Mouse (Mus musculus) limb, embryonic 14.5 days (tissue): ENCODE results near the gene Zc3h6. TPM values are rescaled to one million over a fixed set of nuclear protein-coding genes. Genes with fewer than 3 reads are reported as not detected.

ENCODE experiments used
- ATAC-seq: fragments of 200-750 bp; cut with Nextera tagmentation; 2 replicates; pipeline ENCODE4 v1.8.0; 2017; ENCODE audit warnings: low read depth, moderate number of reproducible peaks, moderate TSS enrichment; ENCODE audit not compliant: low FRiP score
- DNase-seq: peaks from one replicate; pipeline ENCODE4 v3.0.0-alpha.2; 2015; ENCODE audit warnings: low spot score
- H3K27ac ChIP-seq: fragments of 300-500 bp; sonication (generic); replicated peaks from 2 replicates; pipeline ENCODE4 v1.5.1; 2014; ENCODE audit warnings: low read depth, mild to moderate bottlenecking, low read length, moderate library complexity, mixed read lengths
- H3K27me3 ChIP-seq: fragments of 300-500 bp; sonication (generic); 2 replicates; pipeline ENCODE4 v1.6.1; 2014; ENCODE audit warnings: low read length, mixed read lengths; ENCODE audit not compliant: control insufficient read depth, insufficient read depth
- H3K36me3 ChIP-seq: fragments of 300-500 bp; sonication (generic); 2 replicates; pipeline ENCODE4 v1.6.1; 2014; ENCODE audit warnings: mild to moderate bottlenecking, low read length, moderate library complexity, mixed read lengths; ENCODE audit not compliant: control insufficient read depth, insufficient read depth
- H3K4me1 ChIP-seq: fragments of 300-500 bp; sonication (generic); 2 replicates; pipeline ENCODE4 v1.6.1; 2014; ENCODE audit warnings: antibody characterized with exemption, low read length, mixed read lengths; ENCODE audit not compliant: control insufficient read depth, insufficient read depth
- H3K4me2 ChIP-seq: fragments of 300-500 bp; sonication (generic); replicated peaks from 2 replicates; pipeline ENCODE4 v1.6.1; 2014; ENCODE audit warnings: low read depth, mild to moderate bottlenecking, low read length, moderate library complexity; ENCODE audit not compliant: severe bottlenecking
- H3K4me3 ChIP-seq: fragments of 300-500 bp; sonication (generic); replicated peaks from 2 replicates; pipeline ENCODE4 v1.5.1; 2014; ENCODE audit warnings: low read length
- H3K9ac ChIP-seq: fragments of 300-500 bp; sonication (generic); 2 replicates; pipeline ENCODE4 v1.6.1; 2014; ENCODE audit warnings: mild to moderate bottlenecking, low read depth, low read length, moderate library complexity; ENCODE audit not compliant: severe bottlenecking
- H3K9me3 ChIP-seq: fragments of 300-500 bp; sonication (generic); 2 replicates; pipeline ENCODE4 v1.6.1; 2016; ENCODE audit warnings: low read length; ENCODE audit not compliant: control insufficient read depth
- POLR2A ChIP-seq: fragments of 200-500 bp; IDR thresholded peaks from 2 replicates; pipeline ENCODE4 v1.8.0; 2012; ENCODE audit warnings: inconsistent platforms, mild to moderate bottlenecking, moderate library complexity, borderline replicate concordance; ENCODE audit not compliant: insufficient read depth, insufficient read length; ENCODE audit errors: extremely low read depth
- WGBS: fragments of 180-500 bp; shearing (Covaris S2); extraction: QIAGEN DNeasy Blood & Tissue Kit; methylation state at CpG from one replicate; pipeline ENCODE4 v1.1.7; 2014; 5-methylcytosine and 5-hydroxymethylcytosine counted together
- polyA plus RNA-seq, 2 experiments: library from polyadenylated mRNA; depleted of rRNA in 1 of 2; stranded (reverse) in 1 of 2; unstranded in 1 of 2; fragments of >200 nt; fragmentation: Nextera tagmentation in 1 of 2; extraction: Ambion mirVana in 1 of 2; gene quantifications; 2 replicates each; pipeline versions ENCODE4 v1.2.1 to v1.2.3; 2012 to 2014

Gene Zc3h6
- polyA plus RNA-seq, 2 experiments: 1.8 to 2.3 TPM

DNA sequence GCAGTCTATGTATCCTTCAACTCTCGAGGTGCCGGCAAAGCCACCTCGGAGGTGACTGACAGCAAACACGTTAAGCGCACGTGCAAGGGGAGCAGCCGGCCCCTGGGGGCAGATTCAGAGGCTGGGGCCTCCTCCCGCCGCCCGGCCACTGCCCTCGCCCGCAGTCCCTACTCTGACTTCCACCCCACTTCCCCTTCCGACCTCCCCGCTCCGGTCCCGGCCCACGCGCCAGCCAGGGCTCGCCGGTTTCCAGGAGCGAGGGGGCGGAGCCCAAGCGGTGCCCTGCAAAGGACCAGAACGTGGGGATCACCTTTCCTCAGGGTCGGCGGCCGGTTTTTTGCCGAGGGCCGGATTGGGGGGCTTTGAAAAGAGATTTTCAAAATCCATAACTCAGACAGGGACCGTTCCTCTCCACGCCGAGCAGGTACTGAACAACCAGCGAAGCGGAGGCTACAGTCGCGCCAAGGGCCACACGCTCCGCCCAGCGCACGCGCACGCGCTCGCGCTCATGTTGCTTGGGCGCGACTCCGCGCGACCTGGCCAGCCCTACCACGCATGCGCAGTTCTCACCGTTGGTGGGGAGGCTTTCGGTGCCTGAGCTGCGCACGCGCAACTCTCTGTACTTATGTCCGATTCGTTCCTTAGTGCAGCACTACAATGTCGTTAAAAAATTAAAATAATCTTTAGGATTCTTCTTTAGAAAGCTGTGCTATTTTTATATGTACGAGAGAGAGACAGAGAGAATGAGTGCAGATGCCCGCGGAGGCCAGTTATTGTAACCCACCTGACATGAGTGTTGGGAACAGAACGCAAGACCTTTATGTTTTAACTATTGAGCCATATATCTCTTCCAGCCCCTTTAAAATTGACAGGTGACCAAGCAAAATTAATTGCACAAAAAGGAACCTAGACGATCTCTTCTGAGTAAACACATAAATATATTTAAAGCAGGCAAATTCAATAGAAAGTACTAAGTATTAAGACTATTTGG, 23.4 kb upstream of the Zc3h6 start, which contains the start of gene Zc3h8:
TSS of gene Zc3h8 (minus strand) at position 540 of the 991 bp plus-strand sequence.
- H3K27me3 ChIP-seq: no peaks in the 10 kb centered on the region
- H3K27ac ChIP-seq: peak within 1 kb of the TSS; percentile 76
- WGBS: 2% methylated on average over 65 of the region's 65 CpGs
- TF ChIP-seq POLR2A: peak; percentile 96; the same call in 1 of the 2 replicates
- peak; percentile 90 for ATAC-seq
- DNase-seq: peak; percentile 96
- peaks cover 4% of the 10 kb centered on the region; the same call in 1 of the 2 replicates for H3K4me1 ChIP-seq
- H3K4me2 ChIP-seq: peak within 1 kb of the TSS; percentile 57
- no peaks in the 10 kb centered on the region for H3K9me3 ChIP-seq
- H3K4me3 ChIP-seq: peak within 1 kb of the TSS; percentile 60
- H3K36me3 ChIP-seq: peaks cover 5% of the 10 kb centered on the region; the same call in 1 of the 2 replicates
- peak within 1 kb of the TSS; percentile 61 for H3K9ac ChIP-seq

DNA sequence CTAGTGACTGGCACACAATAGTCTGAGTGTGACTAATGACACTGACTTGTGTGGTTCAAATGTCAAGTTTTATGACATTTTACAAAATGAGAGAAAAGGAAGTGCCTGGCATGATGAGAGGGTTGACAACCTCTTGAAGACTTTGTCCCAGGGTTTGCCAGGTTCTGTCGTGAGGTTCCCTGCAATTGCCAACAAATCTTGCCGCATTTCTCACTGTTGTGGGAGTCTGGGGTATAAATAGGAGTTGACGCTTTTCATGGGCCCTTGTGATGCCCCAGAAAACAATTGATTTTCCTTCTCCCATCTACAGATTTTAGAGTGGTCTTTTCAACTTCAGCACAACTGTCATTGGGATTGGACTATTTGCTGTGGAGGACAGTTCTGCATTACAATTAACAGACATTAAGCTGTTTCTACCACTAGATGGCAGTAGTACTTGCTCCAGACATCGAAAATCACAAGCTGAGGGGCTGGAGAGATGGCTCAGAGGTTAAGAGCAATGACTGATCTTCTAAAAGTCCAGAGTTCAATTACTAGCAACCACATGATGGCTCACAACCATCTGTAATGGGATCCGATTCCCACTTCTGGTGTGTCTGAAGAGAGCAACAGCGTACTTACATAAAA, 19.1 kb upstream of the Zc3h6 start:
- no peak overlapping the region for H3K4me2 ChIP-seq
- no peaks in the 10 kb centered on the region for H3K9me3 ChIP-seq
- H3K4me3 ChIP-seq: no peak overlapping the region
- ATAC-seq (no peak), DNase-seq (peak; percentile 68)
- H3K27ac ChIP-seq: no peak overlapping the region
- no peak for TF ChIP-seq POLR2A
- no peak overlapping the region for H3K9ac ChIP-seq
- peaks cover 1% of the 10 kb centered on the region; the same call in 1 of the 2 replicates for H3K4me1 ChIP-seq
- H3K36me3 ChIP-seq: no peaks in the 10 kb centered on the region
- WGBS: 37% methylated on average over 6 of the region's 6 CpGs
- no peaks in the 10 kb centered on the region for H3K27me3 ChIP-seq

DNA sequence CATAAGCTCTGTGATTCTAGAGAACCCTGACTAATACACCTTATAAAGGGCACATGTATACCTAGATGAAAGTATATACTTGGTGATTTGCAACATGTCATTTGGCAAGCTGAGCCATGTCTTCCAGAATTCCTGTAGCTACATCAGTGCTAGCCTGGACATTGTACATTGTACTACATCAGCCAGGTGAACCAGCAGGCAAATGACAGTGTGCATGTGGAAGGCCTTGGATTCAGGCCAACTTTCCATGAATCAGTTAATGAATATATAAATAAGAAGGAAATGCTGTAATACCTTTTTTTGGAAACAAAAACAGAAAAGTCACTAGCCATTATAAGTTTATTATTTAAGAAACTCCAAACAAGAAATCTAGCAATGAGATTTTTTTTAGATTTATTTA, 13.0 kb upstream of the Zc3h6 start:
- no peak overlapping the region for H3K4me3 ChIP-seq
- no peak overlapping the region for H3K4me2 ChIP-seq
- ATAC-seq: no peak
- no peaks in the 10 kb centered on the region for H3K36me3 ChIP-seq
- H3K4me1 ChIP-seq: no peaks in the 10 kb centered on the region
- H3K27ac ChIP-seq: no peak overlapping the region
- DNase-seq: no peak
- no peaks in the 10 kb centered on the region for H3K27me3 ChIP-seq
- no peaks in the 10 kb centered on the region for H3K9me3 ChIP-seq
- no peak for TF ChIP-seq POLR2A
- H3K9ac ChIP-seq: no peak overlapping the region

DNA sequence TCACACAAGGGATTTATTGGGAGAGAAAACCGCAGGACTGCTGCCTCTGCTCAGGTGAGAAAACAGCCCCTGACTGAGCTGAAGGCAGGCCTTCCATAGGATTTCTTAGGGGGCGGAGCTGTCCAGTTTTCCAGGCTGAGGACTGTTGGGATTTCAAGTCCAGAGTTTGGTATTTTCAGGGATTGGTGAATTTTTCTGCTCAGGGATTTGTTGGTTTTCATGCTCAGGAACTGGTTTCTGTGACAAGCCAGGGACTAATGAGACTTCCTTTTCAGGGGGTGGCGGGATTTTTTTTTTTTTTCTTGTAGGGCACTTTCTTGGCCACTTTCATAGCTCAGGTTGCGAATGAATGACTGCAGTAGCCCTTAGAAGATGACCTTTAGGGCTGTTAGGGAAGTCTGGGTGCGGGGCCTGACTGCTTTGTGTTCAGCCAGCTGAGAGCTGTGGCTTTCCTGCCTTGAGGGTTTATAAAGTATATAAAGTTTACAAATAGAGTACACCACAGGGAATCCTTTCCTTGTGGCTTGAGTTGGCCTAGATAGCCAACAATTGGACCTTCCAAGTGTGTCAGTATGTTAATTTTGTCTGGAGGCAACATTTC, 1.6 kb upstream of the Zc3h6 start:
- H3K4me1 ChIP-seq: peaks cover 7% of the 10 kb centered on the region
- H3K4me2 ChIP-seq: peak overlapping the region; percentile 66
- WGBS: 41% methylated on average over 5 of the region's 5 CpGs
- peak overlapping the region; percentile 100 for H3K27ac ChIP-seq
- no peaks in the 10 kb centered on the region for H3K9me3 ChIP-seq
- ATAC-seq: no peak
- no peaks in the 10 kb centered on the region for H3K36me3 ChIP-seq
- H3K4me3 ChIP-seq: peak overlapping the region; percentile 87; the same call in 1 of the 2 replicates
- H3K9ac ChIP-seq: peak overlapping the region; percentile 99; the same call in 1 of the 2 replicates
- no peak for TF ChIP-seq POLR2A
- DNase-seq: peak; percentile 35
- H3K27me3 ChIP-seq: no peaks in the 10 kb centered on the region

DNA sequence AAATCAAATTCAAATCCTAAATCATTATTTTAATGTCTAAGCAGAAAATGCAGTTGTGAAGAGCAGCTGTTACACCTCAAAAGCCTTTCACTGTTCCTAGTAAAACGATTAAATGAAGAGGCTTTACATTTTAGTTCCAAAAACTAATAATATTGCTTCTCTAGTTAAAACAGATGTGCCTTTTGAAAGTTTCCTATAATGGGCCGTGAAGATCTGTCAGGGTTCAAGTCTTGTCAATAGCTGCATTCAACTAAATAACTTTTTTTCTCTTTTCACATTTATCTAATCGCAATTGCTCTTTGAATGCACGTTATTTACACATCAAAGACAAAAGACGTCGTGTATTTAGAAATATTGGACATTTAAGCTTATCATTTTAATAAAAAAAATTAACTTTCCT, 966 bp upstream of the Zc3h6 start:
- WGBS: 12% methylated on average over 6 of the region's 6 CpGs
- Histone ChIP-seq H3K27me3 (no peaks in the 10 kb centered on the region), H3K27ac (peak overlapping the region; percentile 100), H3K9ac (peak overlapping the region; percentile 99; the same call in 1 of the 2 replicates), H3K36me3 (no peaks in the 10 kb centered on the region), H3K4me3 (peak overlapping the region; percentile 87), H3K4me2 (peak overlapping the region; percentile 66), H3K9me3 (no peaks in the 10 kb centered on the region), H3K4me1 (peaks cover 7% of the 10 kb centered on the region)
- TF ChIP-seq POLR2A: no peak
- ATAC-seq (no peak), DNase-seq (peak; percentile 5)
